Mouse (Mus musculus) spleen, adult 12 weeks (tissue): ENCODE measurements around the gene Krt32.

Source experiments
- DNase-seq: peaks from one replicate; pipeline ENCODE4 v3.0.0; 2022; ENCODE audit warnings: low spot score

Krt32 gene

GRCm38 (mm10) chr11:100087861-100088260, at the start of gene Krt32:
Krt32 (minus strand) TSS chr11:100088226.
- no peak for DNase-seq

- DNase-seq = no peak
These were observed 49.7 kb upstream of the Krt32 start for GRCm38 (mm10) chr11:100137693-100138092.

DNA sequence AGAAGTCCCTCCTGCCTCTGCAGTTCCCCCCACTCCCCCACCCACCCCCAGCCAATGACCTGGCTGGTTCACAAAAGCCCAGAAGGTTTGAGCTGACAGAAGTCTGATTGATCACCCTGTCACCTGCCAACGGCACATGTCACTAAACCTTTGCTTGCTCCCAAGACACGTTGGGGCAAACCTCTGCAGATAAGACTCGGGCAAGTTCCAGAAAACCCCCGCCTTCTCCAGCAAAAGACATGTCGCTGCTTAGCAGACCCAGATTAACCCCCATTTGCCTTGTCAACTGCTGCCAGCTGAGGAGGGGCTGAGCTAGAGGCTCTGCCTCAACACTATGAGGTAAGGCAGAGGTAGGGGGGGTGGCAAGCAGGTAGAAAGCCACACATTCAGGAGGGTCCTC, 48.5 kb upstream of the Krt32 start:
- DNase-seq = no peak

DNA sequence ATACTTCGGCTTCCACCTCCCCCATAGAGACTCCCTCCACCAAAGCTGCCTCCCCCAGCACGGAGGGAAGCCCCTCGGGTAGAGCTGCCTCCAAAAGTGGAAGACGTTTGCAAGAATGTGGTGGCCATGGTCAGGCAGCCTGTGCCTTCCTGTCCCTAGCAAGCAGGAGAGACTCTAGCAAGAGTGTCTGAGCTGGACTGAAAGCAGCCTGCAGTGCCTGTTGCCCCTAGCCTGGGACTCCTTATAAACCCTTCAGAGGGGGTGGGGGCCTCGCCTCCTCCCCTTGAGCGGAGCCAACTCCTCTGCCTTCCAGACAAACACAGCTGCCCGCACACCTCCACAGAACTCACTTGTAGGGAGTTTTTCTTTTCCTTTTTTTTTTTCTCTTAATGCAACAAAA, 47.7 kb upstream of the Krt32 start, which contains the start of gene Krt15:
TSS of gene Krt15 (minus strand) at position 198 of the 400 bp plus-strand sequence.
- no peak for DNase-seq

DNA sequence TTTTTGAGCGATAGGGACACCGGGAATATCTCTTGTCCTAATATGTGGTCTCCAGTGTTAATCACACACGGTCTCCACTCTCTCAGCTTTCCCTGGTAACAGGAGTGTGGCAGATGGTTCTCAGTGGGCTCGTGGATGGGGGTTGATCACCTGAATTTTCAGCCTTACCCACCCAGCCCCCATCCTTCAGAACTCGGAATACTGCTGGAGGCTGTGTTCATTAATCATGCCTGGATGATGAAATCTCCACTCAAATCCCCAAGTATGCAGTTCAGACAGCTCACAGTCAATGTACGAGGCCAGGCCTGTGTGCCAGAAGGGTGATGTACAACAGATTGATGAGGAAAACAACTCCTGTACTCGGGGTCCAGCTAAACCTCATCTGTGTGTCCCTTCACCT, 36.9 kb upstream of the Krt32 start:
- no peak for DNase-seq

- no peak for DNase-seq
These were observed 33.4 kb upstream of the Krt32 start, which contains the start of gene Krt13 for GRCm38 (mm10) chr11:100121466-100121865. Krt13 (minus strand) TSS chr11:100121566.

GRCm38 (mm10) chr11:100120331-100120730, 32.3 kb upstream of the Krt32 start:
- no peak for DNase-seq

- no peak for DNase-seq
These were observed 25.7 kb upstream of the Krt32 start for GRCm38 (mm10) chr11:100113742-100114029.

- DNase-seq = no peak
These were observed 25.1 kb upstream of the Krt32 start for GRCm38 (mm10) chr11:100112935-100113741.

DNA sequence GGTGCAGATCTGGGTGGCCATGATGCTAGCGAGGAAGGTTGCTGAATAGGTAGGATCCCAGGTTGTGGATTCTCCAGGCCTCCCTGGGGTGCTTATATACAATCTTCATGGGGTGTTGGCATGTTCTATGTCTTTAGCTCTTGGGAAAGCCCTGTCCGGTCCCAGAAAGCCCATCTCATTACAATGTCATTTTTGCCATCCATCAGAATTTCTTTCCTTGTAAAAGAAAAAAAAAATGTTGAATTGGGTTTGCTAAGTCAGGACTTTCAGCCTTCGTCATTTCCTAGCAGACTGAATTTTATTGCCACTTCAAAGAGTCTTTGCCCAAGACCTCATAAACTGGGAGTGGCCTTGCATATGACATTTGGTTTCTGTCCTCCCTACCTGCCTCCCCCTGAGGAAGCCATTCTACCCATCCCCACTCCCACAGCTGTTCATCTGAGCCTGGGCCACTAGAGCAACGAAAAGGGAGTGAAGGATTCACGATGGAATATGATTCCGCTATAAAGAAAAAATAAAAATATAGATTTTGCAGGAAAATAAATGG, 17.6 kb upstream of the Krt32 start, which contains the start of gene Krt36:
TSS of gene Krt36 (minus strand) at position 51 of the 547 bp plus-strand sequence.
- DNase-seq = no peak

GRCm38 (mm10) chr11:100102693-100103429, 14.8 kb upstream of the Krt32 start:
- no peak for DNase-seq

DNA sequence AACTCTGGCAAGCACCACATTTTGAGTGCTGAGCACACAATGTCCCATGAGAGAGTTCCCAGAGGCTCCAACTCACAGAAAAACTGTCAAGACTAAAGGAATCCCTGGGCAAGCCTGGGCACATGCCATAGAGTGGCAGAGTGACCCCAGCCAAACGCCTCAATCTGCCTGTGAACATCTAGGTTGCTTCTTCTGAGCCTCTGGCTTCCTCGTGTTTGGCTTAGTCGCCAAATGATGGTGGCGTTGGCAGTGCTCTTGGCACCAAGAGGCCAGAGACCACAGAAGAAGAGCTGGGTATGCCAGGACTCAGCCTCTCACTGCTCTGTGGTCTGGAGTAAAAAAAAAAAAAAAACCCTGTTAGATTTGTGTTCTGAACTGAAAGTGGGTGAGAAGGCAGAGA, 12.4 kb upstream of the Krt32 start:
- DNase-seq = no peak

- no peak for DNase-seq
These were observed 9.8 kb upstream of the Krt32 start for GRCm38 (mm10) chr11:100097819-100098218.

DNA sequence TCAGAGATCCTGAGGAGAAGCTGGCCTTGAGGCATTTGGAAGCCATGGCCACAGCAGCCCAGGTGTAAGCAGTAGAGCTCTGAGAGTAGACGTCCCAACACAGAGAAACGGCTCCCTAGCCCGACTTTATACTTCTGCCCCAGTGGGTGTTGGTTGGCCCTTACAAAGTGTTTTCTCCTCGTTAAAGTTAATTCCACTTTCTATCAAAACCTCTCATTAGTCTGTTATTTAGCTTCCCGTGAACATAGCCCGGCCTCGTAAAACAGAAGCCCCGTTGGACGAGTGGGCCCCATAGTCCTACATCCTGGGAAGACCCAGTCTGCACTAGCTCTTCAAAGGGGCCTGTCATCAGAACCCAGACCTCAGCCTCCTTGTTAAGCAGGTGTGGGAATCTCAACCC, 8.1 kb upstream of the Krt32 start, which contains the start of gene Krt35:
TSS of gene Krt35 (minus strand) at position 101 of the 400 bp plus-strand sequence.
- DNase-seq = no peak

DNA sequence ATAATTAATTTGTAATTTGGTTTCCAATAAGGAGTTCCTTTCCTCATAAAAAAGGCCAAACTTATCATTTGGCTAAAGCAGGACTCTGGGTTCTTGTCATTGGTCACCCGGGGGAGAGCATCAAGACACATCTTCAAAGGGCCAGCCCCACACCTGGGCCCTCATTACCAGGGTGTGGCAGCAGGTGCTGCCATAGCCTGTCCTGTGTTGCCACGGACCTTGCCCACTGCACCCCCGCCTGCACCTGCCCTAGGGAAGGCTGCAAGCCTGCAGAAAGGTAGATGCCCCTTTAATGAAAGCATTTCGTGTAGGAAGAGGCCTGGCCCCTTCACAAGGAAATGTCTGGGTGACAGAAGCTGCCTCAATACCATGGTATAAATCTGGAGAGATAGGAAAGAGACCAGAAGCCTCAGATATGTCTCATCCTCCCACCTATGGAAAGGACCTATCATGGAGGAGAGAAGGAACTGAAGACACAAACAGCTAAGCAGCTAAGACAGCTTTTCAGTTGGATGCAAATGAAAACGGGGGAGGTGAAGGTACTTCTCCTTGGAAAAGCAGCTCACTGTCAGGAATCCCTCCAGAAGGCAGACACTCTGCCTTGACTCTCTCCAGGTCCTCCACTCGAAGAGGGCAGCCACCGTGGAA, 476 bp upstream of the Krt32 start:
- DNase-seq = no peak

DNA sequence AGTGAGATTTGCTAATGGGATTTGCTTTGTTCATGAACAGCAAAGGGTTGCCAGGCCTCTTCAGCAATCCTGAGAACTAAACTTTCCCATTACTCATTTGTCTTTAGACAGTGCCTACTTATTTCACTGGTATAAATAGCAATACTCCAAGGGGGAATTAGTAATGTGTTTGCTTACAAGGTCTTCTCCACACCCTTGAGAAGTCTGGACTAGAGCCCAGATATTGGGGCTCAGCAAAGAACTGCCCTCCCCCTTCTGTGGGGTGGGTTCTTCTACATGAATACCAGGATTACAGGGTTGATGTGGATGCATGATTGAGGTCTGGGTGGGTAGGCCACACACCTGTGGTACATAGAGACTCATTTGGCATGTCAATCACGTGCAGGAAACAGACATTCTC, 14.2 kb downstream of the Krt32 start:
- DNase-seq = no peak

DNA sequence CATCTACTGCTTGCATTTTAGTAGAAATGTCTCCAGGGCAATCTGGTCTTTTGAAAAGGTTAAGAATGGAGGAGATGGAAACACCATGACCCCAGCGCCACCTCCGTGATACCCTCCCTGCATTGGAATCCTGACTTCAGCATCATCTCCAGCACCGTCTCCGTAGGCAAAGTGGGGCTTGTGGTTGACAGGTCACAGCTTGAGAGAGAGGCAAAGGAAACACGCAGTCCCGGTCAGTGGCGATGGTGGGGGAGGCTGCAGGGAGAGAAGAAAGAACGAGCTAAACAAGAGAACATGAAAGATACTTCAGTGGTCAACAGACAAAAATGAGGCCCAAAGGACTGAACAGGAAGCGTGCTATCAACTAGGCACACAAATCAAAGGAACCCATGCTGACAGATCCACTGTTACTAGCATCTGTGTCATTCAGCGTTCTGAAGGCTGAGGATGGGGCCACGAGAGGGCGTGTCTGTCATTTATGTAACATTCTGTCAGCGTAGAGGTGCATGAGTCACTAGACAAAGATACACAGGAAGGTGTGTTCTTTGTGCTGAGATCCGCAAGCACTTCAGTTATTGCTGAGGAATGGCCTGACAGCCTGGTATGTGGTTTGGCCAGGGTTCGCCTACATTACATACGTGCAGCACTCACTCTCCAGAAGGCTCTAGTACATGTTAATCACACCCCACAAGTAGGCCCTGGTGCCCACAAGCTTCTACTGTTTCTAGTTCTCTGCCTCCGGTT, 20.6 kb downstream of the Krt32 start:
- no peak for DNase-seq

- no peak for DNase-seq
These were observed 21.6 kb downstream of the Krt32 start for GRCm38 (mm10) chr11:100066236-100067010.

DNA sequence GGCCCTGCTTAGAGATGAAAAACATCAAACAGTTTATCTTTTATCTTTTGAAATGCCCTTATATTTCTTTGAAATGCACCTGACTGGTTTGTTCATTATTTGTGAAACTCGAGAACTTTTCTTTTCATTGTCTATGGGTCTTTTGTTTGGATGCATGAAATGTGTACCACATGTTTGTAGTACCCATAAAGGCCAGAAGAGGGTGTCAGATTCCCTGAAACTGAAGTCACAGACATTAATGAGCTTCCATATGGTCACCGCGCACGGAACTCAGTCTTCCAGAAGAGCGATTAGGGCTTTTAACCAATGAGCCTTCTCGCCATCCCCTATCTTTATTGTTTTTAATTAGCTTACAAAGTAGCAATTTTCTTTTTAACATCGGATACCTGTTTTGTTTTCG, 29.2 kb downstream of the Krt32 start:
- DNase-seq = no peak

DNA sequence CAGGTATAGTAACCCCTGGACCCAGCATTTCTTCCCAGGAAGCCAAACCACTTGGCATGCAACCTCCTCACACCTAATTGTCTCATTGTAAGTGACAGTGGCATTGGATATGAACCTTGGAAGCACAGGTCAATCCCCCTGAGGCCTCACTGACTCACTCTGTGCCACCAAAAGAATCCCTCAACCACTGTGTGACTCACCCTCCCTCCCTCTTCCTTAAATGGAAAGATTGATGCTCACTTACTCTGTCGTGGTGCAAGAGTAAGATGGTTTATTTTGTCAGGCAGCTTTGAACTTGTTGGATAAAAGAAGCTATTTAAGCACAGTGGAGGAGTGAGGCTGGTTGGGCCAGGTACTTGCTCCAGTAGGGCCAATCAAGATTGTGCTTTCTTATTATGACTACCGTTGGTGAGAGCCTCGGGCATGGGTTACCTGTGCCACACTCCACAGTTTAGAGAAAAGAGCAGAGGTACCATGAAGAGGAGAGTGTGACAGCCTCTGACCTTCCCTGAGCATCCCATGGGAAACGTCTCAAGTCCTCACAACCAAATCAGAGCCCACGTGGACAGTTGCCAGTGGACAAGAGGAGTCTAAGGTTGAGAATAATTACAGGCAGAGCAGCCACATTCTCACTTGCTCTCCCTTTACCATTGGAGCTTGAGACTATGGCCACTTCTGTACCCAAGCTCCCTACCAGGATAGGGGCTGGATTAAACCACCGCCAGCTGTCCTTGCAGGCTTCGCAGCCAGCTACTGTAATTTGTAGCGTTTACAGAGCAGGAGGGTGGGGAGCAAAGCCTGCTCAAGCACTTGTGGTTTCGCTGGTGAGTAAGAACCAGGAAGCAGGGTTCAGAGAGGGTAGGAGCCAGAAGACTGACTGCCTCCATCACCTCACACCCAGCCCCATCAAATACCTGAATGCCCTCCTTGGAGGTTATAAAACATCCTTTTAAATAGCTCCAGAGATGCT, 32.1 kb downstream of the Krt32 start:
- DNase-seq = no peak
